Mouse (Mus musculus) neural tube, embryonic 15.5 days (tissue): ENCODE measurements around the gene Lman2. TPM values are rescaled to one million over a fixed set of nuclear protein-coding genes. Genes with fewer than 3 reads are reported as not detected.

Experiments
- ATAC-seq: fragments of 200-750 bp; cut with Nextera tagmentation; 2 replicates; pipeline ENCODE4 v1.8.0; 2017; ENCODE audit warnings: mild to moderate bottlenecking, moderate TSS enrichment, moderate library complexity; ENCODE audit not compliant: low FRiP score
- H3K27ac ChIP-seq: fragments of 300-500 bp; sonication (generic); replicated peaks from 2 replicates; pipeline ENCODE4 v1.5.1; 2015; ENCODE audit warnings: mild to moderate bottlenecking, inconsistent platforms
- H3K27me3 ChIP-seq: fragments of 300-500 bp; sonication (generic); replicated peaks from 2 replicates; pipeline ENCODE4 v1.6.1; 2015; ENCODE audit warnings: inconsistent platforms
- H3K36me3 ChIP-seq: fragments of 300-500 bp; sonication (generic); 2 replicates; pipeline ENCODE4 v1.6.1; 2015; ENCODE audit warnings: inconsistent platforms
- H3K4me1 ChIP-seq: fragments of 300-500 bp; sonication (generic); 2 replicates; pipeline ENCODE4 v1.6.1; 2015; ENCODE audit warnings: inconsistent platforms
- H3K4me2 ChIP-seq: fragments of 300-500 bp; sonication (generic); 2 replicates; pipeline ENCODE4 v1.6.1; 2015; ENCODE audit warnings: inconsistent platforms, mild to moderate bottlenecking, moderate library complexity
- H3K4me3 ChIP-seq: fragments of 300-500 bp; sonication (generic); replicated peaks from 2 replicates; pipeline ENCODE4 v1.5.1; 2015; ENCODE audit warnings: mild to moderate bottlenecking, inconsistent platforms
- H3K9ac ChIP-seq: fragments of 300-500 bp; sonication (generic); replicated peaks from 2 replicates; pipeline ENCODE4 v1.6.1; 2015; ENCODE audit warnings: mild to moderate bottlenecking, inconsistent platforms
- H3K9me3 ChIP-seq: fragments of 300-500 bp; sonication (generic); replicated peaks from 2 replicates; pipeline ENCODE4 v1.6.1; 2016; ENCODE audit warnings: inconsistent platforms
- WGBS: fragments of 180-500 bp; shearing (Covaris S2); methylation state at CpG from one replicate; pipeline ENCODE4 v1.1.7; 2015; ENCODE audit warnings: mixed read lengths; 5-methylcytosine and 5-hydroxymethylcytosine counted together
- polyA plus RNA-seq: library from polyadenylated mRNA; unstranded; fragments of >200 nt; fragmentation: Nextera tagmentation; extraction: Ambion mirVana; gene quantifications from 2 replicates; pipeline ENCODE4 v1.2.1, GENCODE M21; 2015

The Lman2 gene
- polyA plus RNA-seq, 1 experiment from 2014 or later, result 44.9 TPM

DNA sequence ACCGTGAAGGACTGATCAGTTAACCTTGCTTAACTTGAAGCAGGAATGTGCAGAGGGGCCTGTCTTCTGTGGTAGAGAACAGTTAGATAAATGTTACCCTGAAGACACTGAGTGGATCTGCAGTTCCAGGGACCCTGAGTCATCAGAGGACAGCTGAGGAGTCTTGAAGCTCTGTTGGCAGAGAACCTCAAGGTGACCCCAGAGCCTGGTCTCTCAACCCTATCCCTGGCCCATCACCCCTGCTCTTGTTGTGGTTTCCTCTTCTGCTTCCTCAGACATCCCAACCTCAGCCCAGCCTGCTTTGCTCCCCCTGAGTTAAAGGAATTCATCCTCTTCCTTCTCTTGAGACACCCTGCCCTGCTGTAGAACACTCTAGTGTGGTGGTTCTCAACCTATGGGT, 35.5 kb upstream of the Lman2 start, which contains the start of gene Slc34a1:
Gene Slc34a1, plus strand, starts transcription at position 100 of the 400 bp plus-strand sequence.
- no peaks in the 10 kb centered on the region for H3K9me3 ChIP-seq
- H3K4me3 ChIP-seq, result no peak within 1 kb of the TSS
- no peaks in the 10 kb centered on the region for H3K4me1 ChIP-seq
- peaks cover 5% of the 10 kb centered on the region; the same call in 1 of the 2 replicates for H3K27me3 ChIP-seq
- H3K4me2 ChIP-seq, result no peak within 1 kb of the TSS
- no peaks in the 10 kb centered on the region for H3K36me3 ChIP-seq
- H3K27ac ChIP-seq, result no peak within 1 kb of the TSS
- no peak within 1 kb of the TSS for H3K9ac ChIP-seq
- ATAC-seq, result no peak
- 93% methylated on average over 1 of the region's 1 CpGs for WGBS

DNA sequence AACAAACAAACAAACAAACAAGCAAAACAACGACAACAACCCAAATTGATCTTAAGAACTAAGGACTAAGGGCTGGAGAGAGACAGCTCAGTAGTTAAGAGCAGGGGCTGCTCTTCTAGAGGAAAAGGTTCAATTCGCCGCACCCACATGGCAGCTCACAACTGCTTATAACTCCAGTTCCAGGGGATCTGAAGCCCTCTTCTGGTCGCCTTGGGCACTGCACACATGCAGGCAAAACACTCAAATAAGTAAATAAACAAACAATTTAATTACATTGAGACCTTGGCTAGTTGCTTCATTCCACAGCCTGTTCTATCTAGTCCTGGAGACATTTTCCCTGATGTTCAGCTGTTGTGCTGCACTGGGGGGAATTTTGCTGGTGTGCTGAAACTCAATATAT, 30.4 kb upstream of the Lman2 start:
- H3K4me3 ChIP-seq, result no peak overlapping the region
- no peaks in the 10 kb centered on the region; the same call in 1 of the 2 replicates for H3K27me3 ChIP-seq
- no peaks in the 10 kb centered on the region for H3K9me3 ChIP-seq
- H3K27ac ChIP-seq, result no peak overlapping the region
- H3K36me3 ChIP-seq, result no peaks in the 10 kb centered on the region
- no peaks in the 10 kb centered on the region for H3K4me1 ChIP-seq
- 71% methylated on average over 4 of the region's 4 CpGs for WGBS
- no peak for ATAC-seq
- H3K4me2 ChIP-seq, result no peak overlapping the region
- no peak overlapping the region for H3K9ac ChIP-seq

DNA sequence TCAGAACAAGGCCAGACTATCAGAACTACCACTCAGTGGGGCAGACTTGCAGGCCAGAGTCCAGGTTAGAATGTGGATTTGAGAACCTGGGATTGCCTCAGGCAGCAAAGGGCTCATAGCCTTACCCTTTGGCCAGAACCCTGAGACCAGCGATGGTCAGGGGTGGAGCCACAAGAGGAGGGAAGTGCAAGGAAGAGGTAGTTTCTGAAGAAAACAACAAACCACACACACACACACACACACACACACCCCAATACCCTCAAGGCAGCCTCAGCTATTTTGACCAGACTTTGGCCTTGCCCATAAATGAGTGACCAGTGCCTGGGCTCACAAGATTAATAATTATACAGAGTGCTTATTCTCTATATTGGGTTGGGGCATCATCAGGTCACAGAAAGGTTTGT, 29.0 kb upstream of the Lman2 start:
- Histone ChIP-seq H3K9ac (no peak overlapping the region), H3K9me3 (no peaks in the 10 kb centered on the region), H3K4me3 (no peak overlapping the region), H3K36me3 (no peaks in the 10 kb centered on the region), H3K4me1 (no peaks in the 10 kb centered on the region), H3K27ac (no peak overlapping the region), H3K4me2 (no peak overlapping the region), H3K27me3 (no peaks in the 10 kb centered on the region)
- 81% methylated on average over 1 of the region's 1 CpGs for whole genome bisulfite sequencing
- no peak for ATAC-seq

DNA sequence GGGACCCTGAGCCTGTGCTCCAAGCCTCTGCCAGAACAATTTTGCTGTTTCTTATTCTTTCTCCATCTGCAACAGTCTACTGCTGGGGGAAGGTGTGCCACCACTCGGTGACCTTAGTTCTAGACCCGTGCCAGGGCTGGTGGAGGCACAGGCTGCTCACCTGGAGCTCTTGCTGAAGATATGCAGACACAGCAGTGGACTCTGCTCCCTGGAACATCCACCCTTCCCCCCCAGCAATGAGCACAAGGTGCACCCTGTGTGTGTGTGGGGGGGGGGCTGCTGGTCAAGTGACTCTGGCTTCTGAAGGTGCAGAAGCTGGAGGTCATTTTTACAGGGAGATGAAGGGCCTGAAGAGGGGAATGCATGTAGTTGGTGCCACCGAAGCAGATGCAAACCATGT, 28.1 kb upstream of the Lman2 start:
- WGBS, result 81% methylated on average over 3 of the region's 3 CpGs

DNA sequence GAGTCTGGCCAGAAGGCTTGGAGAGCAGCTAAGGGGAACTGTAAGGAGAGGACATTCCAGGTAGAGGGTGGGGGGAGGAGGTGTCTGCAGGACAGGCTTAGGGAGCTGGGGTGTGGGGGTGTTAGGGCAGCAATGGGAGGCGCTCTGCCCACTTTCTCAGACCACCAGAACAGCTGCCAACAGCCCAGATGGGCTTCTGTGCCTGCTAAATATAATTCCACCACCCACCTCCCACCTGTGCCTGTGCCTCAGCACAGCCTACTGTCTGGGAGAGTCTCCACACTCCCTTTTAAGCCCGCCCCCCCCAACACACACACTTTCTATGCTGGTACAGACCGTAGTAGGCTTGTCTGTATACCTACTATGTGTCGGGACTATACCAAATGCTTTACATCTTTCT, 19.2 kb upstream of the Lman2 start:
- no peaks in the 10 kb centered on the region for H3K9me3 ChIP-seq
- H3K4me3 ChIP-seq, result no peak overlapping the region
- WGBS, result 83% methylated on average over 4 of the region's 4 CpGs
- H3K27ac ChIP-seq, result no peak overlapping the region
- H3K27me3 ChIP-seq, result peaks cover 56% of the 10 kb centered on the region
- no peak for ATAC-seq
- no peak overlapping the region for H3K4me2 ChIP-seq
- peaks cover 4% of the 10 kb centered on the region for H3K4me1 ChIP-seq
- no peaks in the 10 kb centered on the region for H3K36me3 ChIP-seq
- no peak overlapping the region for H3K9ac ChIP-seq

More for the DNA sequence above, 28.1 kb upstream of the Lman2 start:
- no peaks in the 10 kb centered on the region for H3K36me3 ChIP-seq
- ATAC-seq, result no peak
- H3K27me3 ChIP-seq, result no peaks in the 10 kb centered on the region
- H3K27ac ChIP-seq, result no peak overlapping the region
- H3K9ac ChIP-seq, result no peak overlapping the region
- H3K9me3 ChIP-seq, result no peaks in the 10 kb centered on the region
- H3K4me2 ChIP-seq, result no peak overlapping the region
- H3K4me3 ChIP-seq, result no peak overlapping the region
- H3K4me1 ChIP-seq, result no peaks in the 10 kb centered on the region

DNA sequence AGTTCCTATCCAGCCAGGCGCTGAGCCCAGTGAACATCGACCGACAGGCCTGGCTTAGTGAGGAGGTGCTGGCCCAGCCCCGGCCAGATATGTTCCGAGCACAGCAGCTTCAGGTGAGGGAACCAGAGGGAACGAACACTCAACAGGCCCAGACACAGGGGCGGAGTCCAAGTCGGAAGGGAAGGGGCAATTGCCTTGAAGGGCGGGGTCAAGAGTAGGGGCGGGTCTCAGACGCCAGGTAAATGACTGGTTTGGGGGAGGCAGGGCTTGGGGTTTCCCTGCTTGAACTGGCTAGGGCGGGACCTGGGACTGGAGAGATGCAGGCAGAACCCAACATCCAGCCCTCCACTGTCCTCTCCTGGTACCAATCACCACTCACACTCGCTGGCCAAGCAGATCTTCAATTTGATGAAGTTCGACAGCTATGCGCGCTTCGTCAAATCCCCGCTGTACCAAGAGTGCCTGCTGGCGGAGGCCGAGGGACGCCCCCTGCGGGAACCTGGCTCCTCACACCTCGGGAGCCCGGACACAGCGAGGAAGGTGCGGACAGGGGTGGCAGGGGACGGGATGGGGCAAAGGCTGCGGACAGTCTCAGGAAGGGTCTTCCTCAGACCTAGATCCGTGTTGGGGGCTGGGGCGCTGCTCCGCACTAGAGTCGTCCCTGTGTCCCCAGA, 16.5 kb upstream of the Lman2 start:
- no peak for ATAC-seq
- peaks cover 4% of the 10 kb centered on the region for H3K4me1 ChIP-seq
- 5% methylated on average over 32 of the region's 32 CpGs for WGBS
- H3K27me3 ChIP-seq, result peaks cover 67% of the 10 kb centered on the region
- H3K27ac ChIP-seq, result no peak overlapping the region
- no peaks in the 10 kb centered on the region for H3K9me3 ChIP-seq
- no peak overlapping the region for H3K4me3 ChIP-seq
- H3K4me2 ChIP-seq, result no peak overlapping the region; the same call in 1 of the 2 replicates
- H3K36me3 ChIP-seq, result no peaks in the 10 kb centered on the region
- H3K9ac ChIP-seq, result no peak overlapping the region

DNA sequence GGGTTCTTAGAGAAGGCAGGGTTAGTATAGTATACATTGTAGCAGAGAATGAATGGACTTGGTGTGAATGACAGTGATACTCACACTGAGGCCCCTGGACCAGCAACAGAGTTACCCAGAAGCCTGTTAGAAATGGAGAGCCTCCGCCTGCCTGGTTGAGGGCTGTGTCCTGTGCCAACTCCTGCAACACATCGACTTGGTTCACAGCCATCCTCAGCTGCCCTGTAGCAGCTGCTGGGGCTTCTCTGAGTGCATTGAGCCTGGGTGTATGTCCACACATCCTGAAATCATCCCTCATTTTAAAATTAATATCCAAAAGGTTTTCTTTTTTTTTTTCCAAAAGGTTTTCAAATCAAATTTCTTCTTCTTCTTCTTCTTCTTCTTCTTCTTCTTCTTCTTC, 13.3 kb upstream of the Lman2 start:
- Histone ChIP-seq H3K27ac (no peak overlapping the region), H3K4me3 (no peak overlapping the region), H3K9me3 (no peaks in the 10 kb centered on the region), H3K4me1 (peaks cover 4% of the 10 kb centered on the region), H3K36me3 (no peaks in the 10 kb centered on the region), H3K4me2 (no peak overlapping the region), H3K27me3 (peaks cover 63% of the 10 kb centered on the region), H3K9ac (no peak overlapping the region)
- ATAC-seq, result no peak
- 73% methylated on average over 2 of the region's 2 CpGs for WGBS

DNA sequence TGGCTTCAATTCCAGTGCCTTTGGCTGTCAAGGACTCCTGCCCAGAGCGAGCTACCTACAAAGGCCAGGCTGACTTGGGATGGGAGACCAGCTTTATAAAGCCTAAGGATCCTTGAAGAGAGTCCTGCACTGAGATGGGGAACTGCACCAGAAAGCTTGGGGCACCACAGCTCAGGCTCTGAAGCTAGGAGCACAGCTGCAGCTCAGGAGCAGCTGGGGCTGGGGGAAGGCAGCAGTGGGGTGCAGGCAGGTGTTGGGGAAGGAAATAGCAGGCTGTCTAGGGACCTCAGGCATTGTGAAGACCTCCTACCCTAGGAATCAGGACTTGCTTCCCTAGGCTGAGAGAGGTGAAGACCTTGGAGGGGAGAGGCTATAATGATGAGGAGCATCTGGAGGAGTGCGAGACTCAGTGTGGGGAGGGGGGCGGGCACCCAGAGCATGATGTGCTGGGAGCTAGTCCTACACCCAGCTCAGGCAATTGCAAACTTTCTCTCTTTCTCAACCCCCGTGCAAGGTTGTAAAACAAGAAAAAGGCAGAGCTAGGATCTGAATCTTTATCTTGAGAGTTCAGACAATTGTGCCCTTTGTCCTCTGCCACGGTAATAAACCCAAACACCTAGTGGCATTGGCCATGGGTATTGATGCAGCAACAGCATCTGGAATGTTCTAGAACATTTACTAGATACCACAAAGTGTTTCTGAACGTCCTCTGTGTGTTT, 11.8 kb upstream of the Lman2 start:
- Histone ChIP-seq H3K9me3 (no peaks in the 10 kb centered on the region), H3K4me3 (no peak overlapping the region), H3K4me2 (no peak overlapping the region), H3K9ac (no peak overlapping the region), H3K27me3 (peaks cover 52% of the 10 kb centered on the region), H3K36me3 (no peaks in the 10 kb centered on the region), H3K4me1 (peaks cover 3% of the 10 kb centered on the region), H3K27ac (no peak overlapping the region)
- WGBS, result 58% methylated on average over 6 of the region's 6 CpGs
- no peak for ATAC-seq

DNA sequence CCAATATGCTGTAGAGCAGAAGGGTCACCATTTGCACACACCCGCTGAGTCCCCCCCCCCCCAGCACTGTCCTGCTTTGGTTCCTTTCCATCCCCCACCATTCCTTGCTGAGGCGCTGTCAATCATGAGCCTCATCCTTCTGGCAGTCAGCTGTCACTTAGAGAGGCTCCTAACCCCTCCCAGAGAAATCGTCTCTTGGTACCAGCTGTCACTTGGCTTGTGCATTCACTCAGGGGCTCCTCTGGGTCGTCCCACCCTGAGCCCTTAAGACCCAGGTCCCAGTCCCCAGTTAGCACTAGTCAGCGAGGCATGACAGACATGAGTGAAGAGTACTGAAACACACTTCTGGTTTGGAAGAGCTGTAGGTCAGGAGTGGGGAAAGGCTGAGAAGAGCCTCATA, 9.2 kb upstream of the Lman2 start:
- Histone ChIP-seq H3K4me2 (no peak overlapping the region), H3K4me3 (no peak overlapping the region), H3K36me3 (no peaks in the 10 kb centered on the region), H3K4me1 (no peaks in the 10 kb centered on the region), H3K27ac (no peak overlapping the region), H3K9ac (no peak overlapping the region), H3K27me3 (peaks cover 37% of the 10 kb centered on the region), H3K9me3 (no peaks in the 10 kb centered on the region)
- WGBS, result 66% methylated on average over 5 of the region's 5 CpGs
- no peak for ATAC-seq

DNA sequence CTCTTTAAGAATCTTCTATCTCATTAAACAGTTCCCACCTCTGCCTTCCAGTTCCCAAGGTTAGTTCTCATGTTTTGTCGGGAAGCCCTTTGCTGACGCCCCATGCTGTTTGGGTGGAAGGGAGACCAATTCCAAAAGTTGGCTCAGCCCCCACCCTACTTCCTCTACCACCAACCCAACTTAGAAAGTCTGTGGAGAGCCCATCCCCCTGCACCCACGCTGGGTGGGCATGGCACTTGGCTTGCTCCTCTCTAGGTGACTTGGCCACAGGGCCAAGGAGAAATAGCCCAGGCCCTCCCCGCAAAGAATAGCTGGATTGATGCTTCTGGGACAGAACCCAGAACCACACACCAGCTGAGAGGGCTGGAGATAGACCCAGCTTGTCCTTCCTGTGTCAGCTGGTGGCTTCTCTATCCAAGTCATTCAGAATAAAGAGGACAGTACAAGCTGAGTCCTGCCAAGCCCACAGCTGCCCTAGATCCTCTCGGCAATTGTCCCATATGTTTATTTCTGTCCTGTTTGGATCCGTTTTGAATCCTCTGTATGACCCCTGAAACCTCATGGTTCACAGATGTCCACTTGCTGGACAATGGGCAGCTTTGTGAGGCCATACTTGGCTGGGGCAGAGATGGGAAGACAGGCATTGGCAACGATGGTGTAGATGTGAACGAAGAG, 8.6 kb upstream of the Lman2 start:
- Histone ChIP-seq H3K4me1 (no peaks in the 10 kb centered on the region), H3K4me3 (no peak overlapping the region), H3K27ac (no peak overlapping the region), H3K9me3 (no peaks in the 10 kb centered on the region), H3K9ac (no peak overlapping the region), H3K27me3 (peaks cover 37% of the 10 kb centered on the region), H3K4me2 (no peak overlapping the region), H3K36me3 (no peaks in the 10 kb centered on the region)
- 73% methylated on average over 8 of the region's 8 CpGs for WGBS
- no peak for ATAC-seq

DNA sequence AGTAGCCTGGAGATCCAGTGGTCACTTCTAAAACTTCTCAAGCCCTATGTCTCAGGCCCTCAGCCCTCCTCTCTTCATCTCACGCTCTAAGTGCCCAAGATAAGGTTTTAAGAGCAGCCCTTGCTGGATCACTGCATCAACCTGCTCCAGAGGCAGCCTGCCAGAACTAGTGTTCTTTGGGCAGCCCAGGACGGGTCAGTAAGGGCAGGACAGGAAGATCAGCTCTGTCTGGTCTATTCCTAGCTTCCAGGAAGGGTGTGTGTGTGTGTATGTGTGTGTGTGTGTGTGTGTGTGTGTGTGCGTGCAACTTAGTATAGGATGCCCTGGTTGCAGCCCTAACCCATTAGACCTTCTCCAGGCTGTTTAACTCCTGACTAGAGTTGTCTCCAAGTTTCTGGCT, 7.7 kb upstream of the Lman2 start:
- Histone ChIP-seq H3K4me3 (no peak overlapping the region), H3K27ac (no peak overlapping the region), H3K27me3 (peaks cover 33% of the 10 kb centered on the region), H3K9ac (no peak overlapping the region), H3K9me3 (no peaks in the 10 kb centered on the region), H3K4me1 (no peaks in the 10 kb centered on the region), H3K36me3 (no peaks in the 10 kb centered on the region), H3K4me2 (no peak overlapping the region)
- WGBS, result 62% methylated on average over 3 of the region's 3 CpGs
- no peak for ATAC-seq
